ENCODE assay signal across 18 mouse cellular contexts in the genomic region with DNA sequence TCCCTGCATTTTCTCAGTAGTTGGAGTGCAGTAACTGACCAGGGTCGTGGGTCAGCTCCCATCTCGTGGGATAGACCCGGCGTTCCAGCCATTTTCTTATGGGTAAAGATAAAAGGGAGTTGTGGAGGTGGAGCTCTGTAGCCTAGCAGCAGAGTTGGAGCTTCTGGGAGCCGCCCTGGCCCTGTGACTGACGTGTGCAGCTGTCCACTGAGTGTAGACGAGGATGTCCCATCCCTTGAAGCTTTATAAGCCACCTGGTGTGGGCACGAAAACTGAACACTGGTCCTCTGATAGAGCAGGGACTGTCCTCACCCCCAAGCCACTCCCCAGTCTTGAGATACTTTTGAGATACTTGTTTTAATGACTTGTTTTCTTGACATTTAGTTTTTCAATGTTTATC. TPM values are rescaled to one million over a fixed set of nuclear protein-coding genes. Genes with fewer than 3 reads are reported as not detected.
"Had no signal": no experiment of that assay in that cellular context is flagged by ENCODE, and none has a peak within 500 bp of the region (broad histone marks: within the 10 kb centered on the region; RNA-seq: fewer than 3 reads in every experiment).

No protein-coding gene starts in this region.

- H3K4me2 ChIP-seq: neural tube, embryonic 13.5 days; neural tube, embryonic 15.5 days; stomach, embryonic 15.5 days had no signal

- H3K4me3 ChIP-seq: neural tube, embryonic 13.5 days; neural tube, embryonic 15.5 days; stomach, embryonic 15.5 days had no signal

- DNase-seq: retina, postnatal 1 day; right cerebral cortex, adult 18-20 months; right cerebral cortex, postnatal 14 days; right cerebral cortex, postnatal 25 days; right cerebral cortex, postnatal 4 days; spleen, adult 18-20 months; thymus, adult 18-20 months; thymus, adult 2 months; thymus, postnatal 14 days; thymus, postnatal 25 days; thymus, postnatal 36 days; thymus, postnatal 4 days had no signal

- H3K27me3 ChIP-seq: neural tube, embryonic 13.5 days; neural tube, embryonic 15.5 days; stomach, embryonic 15.5 days had no signal

- H3K27ac ChIP-seq: neural tube, embryonic 13.5 days; neural tube, embryonic 15.5 days; stomach, embryonic 15.5 days; stomach, postnatal 0 days had no signal

RNA-seq across cellular contexts. Expression of a gene that starts 19.0 kb away (rescaled TPM):
- total RNA-seq: neutrophil, adult 5-6 weeks had no signal
- polyA plus RNA-seq: spleen, adult 2 months had no signal
